Comparison of ENCODE assay signal across 16 mouse cellular contexts in genomic region chr1:53974941-53975340, GRCm38 (mm10).
A peak's percentile ranks its signal among the peaks of the same experiment; 100 is the strongest.
DNase-seq lines count a peak whose midpoint lies in the region; ATAC-seq and TF ChIP-seq lines count a peak whose summit lies in the region.
"Had no signal": no experiment of that assay in that cellular context is flagged by ENCODE, and none has a peak within 500 bp of the region (broad histone marks: within the 10 kb centered on the region; RNA-seq: fewer than 3 reads in every experiment).

No protein-coding gene starts in this region.

- H3K9ac ChIP-seq in heart, embryonic 11.5 days (ENCODE audit: low read depth, low read length): no peak overlapping the region
- no peak overlapping the region for H3K9ac ChIP-seq in lung, embryonic 14.5 days
- H3K9ac ChIP-seq in heart, postnatal 0 days (replicated peaks; ENCODE audit: low read depth, low read length): no peak overlapping the region
- H3K9ac ChIP-seq: embryonic facial prominence, embryonic 13.5 days; neural tube, embryonic 12.5 days had no signal

- no peaks in the 10 kb centered on the region for H3K27me3 ChIP-seq in heart, embryonic 11.5 days (ENCODE audit: control insufficient read depth, insufficient read depth, low read length)
- H3K27me3 ChIP-seq in lung, embryonic 14.5 days (ENCODE audit: insufficient read depth, low read length): no peaks in the 10 kb centered on the region
- H3K27me3 ChIP-seq in heart, postnatal 0 days (ENCODE audit: control insufficient read depth, insufficient read depth, low read length): no peaks in the 10 kb centered on the region
- no peaks in the 10 kb centered on the region for H3K27me3 ChIP-seq in splenic B cell, adult 2 months (ENCODE audit: control insufficient read depth, insufficient read depth, low read length, poor library complexity, severe bottlenecking)
- H3K27me3 ChIP-seq: CH12.LX; embryonic facial prominence, embryonic 13.5 days; neural tube, embryonic 12.5 days had no signal

- H3K4me3 ChIP-seq in heart, embryonic 11.5 days (ENCODE audit: low read depth, low read length): no peak overlapping the region
- H3K4me3 ChIP-seq in lung, embryonic 14.5 days (ENCODE audit: low read depth, low read length): no peak overlapping the region
- H3K4me3 ChIP-seq in heart, postnatal 0 days (ENCODE audit: low read depth, low read length): no peak overlapping the region
- H3K4me3 ChIP-seq: embryonic facial prominence, embryonic 13.5 days; neural tube, embryonic 12.5 days had no signal

- H3K36me3 ChIP-seq in heart, embryonic 11.5 days (ENCODE audit: control insufficient read depth, insufficient read depth, low read length): no peaks in the 10 kb centered on the region
- H3K36me3 ChIP-seq in lung, embryonic 14.5 days (ENCODE audit: insufficient read depth): no peaks in the 10 kb centered on the region
- H3K36me3 ChIP-seq in heart, postnatal 0 days (replicated peaks; ENCODE audit: control insufficient read depth, insufficient read depth, low read length): 0 out of 2 replicates have a peak, but pooled peaks cover under 1% of the 10 kb centered on the region
- no peaks in the 10 kb centered on the region for H3K36me3 ChIP-seq in splenic B cell, adult 2 months (ENCODE audit: control insufficient read depth, insufficient read depth, low read length, poor library complexity, severe bottlenecking)
- H3K36me3 ChIP-seq: embryonic facial prominence, embryonic 13.5 days; neural tube, embryonic 12.5 days had no signal

- WGBS in heart, embryonic 11.5 days (ENCODE audit: insufficient replicate concordance): 62% methylated on average over 4 of the region's 5 CpGs
- 52% methylated on average over 5 of the region's 5 CpGs for WGBS in lung, embryonic 14.5 days
- 42% methylated on average over 5 of the region's 5 CpGs for WGBS in heart, postnatal 0 days

- H3K9me3 ChIP-seq in heart, embryonic 11.5 days (replicated peaks; ENCODE audit: control insufficient read depth, low read length): no peaks in the 10 kb centered on the region
- H3K9me3 ChIP-seq in lung, embryonic 14.5 days (ENCODE audit: low read depth, low read length): no peaks in the 10 kb centered on the region
- no peaks in the 10 kb centered on the region for H3K9me3 ChIP-seq in heart, postnatal 0 days (replicated peaks; ENCODE audit: control insufficient read depth, low read length)
- H3K9me3 ChIP-seq: embryonic facial prominence, embryonic 13.5 days; neural tube, embryonic 12.5 days had no signal

- TF ChIP-seq CTCF in lung, embryonic 14.5 days (IDR thresholded peaks at IDR 0.05; ENCODE audit: low read depth): no peak
- TF ChIP-seq CTCF in heart, postnatal 0 days (IDR thresholded peaks at IDR 0.05; ENCODE audit: low read depth): no peak

- TF ChIP-seq EP300 in heart, postnatal 0 days (IDR thresholded peaks at IDR 0.05; ENCODE audit: low read depth): no peak

- peaks cover 4% of the 10 kb centered on the region; the same call in 1 of the 2 replicates for H3K4me1 ChIP-seq in heart, embryonic 11.5 days (ENCODE audit: control insufficient read depth, insufficient read depth, low read length)
- peaks cover 3% of the 10 kb centered on the region; the same call in 1 of the 2 replicates for H3K4me1 ChIP-seq in lung, embryonic 14.5 days (ENCODE audit: insufficient read depth)
- 0 out of 2 replicates have a peak, but pooled peaks cover 10% of the 10 kb centered on the region for H3K4me1 ChIP-seq in heart, postnatal 0 days (ENCODE audit: control insufficient read depth, insufficient read depth)
- H3K4me1 ChIP-seq: neural tube, embryonic 12.5 days had no signal

- peak; percentile 88 for DNase-seq in heart, adult 11 months
- DNase-seq in lung, embryonic 14.5 days: peak; percentile 23
- no peak for DNase-seq in lung, postnatal 25 days (ENCODE audit: low spot score)
- no peak for DNase-seq in heart, postnatal 0 days (ENCODE audit: low spot score)
- peak; percentile 9 for DNase-seq in splenic B cell, adult 2 months (ENCODE audit: low read depth, low spot score)
- no peak for DNase-seq in ovary, postnatal 36 days (ENCODE audit: low spot score)
- DNase-seq: gastrocnemius, postnatal 25 days; left cerebral cortex, postnatal 4 days; midbrain, embryonic 14.5 days; thymus, postnatal 4 days had no signal

- no peak overlapping the region for H3K4me2 ChIP-seq in heart, embryonic 11.5 days
- H3K4me2 ChIP-seq in lung, embryonic 14.5 days: no peak overlapping the region
- H3K4me2 ChIP-seq in heart, postnatal 0 days (ENCODE audit: low read depth, low read length): no peak overlapping the region
- H3K4me2 ChIP-seq: embryonic facial prominence, embryonic 13.5 days; neural tube, embryonic 12.5 days had no signal

- ATAC-seq in heart, embryonic 11.5 days (replicated peaks; ENCODE audit: insufficient number of reproducible peaks, low FRiP score, low TSS enrichment): no peak
- peak; percentile 50; the same call in 1 of the 2 replicates for ATAC-seq in lung, embryonic 14.5 days (ENCODE audit: insufficient read depth)
- ATAC-seq in heart, postnatal 0 days (ENCODE audit: insufficient read depth, low read depth): peak; percentile 25; the same call in 1 of the 2 replicates
- no peak for ATAC-seq in erythroid progenitor cell, adult 5-6 weeks (replicated peaks; ENCODE audit: low FRiP score, poor library complexity, severe bottlenecking)
- ATAC-seq: forebrain, embryonic 14.5 days had no signal

- no peak overlapping the region for H3K27ac ChIP-seq in heart, embryonic 11.5 days (ENCODE audit: low read depth, low read length)
- no peak overlapping the region for H3K27ac ChIP-seq in lung, embryonic 14.5 days (ENCODE audit: low read depth)
- H3K27ac ChIP-seq in heart, postnatal 0 days (ENCODE audit: low read depth): peak overlapping the region; percentile 55; the same call in 1 of the 2 replicates
- H3K27ac ChIP-seq: embryonic facial prominence, embryonic 13.5 days; neural tube, embryonic 12.5 days had no signal

Comparison
In these comparisons a context has a peak if more than half of its experiments do, and no peak if none do; other contexts are left out.
1. DNase-seq: peak in heart, adult 11 months (single experiment), lung, embryonic 14.5 days (single experiment) and splenic B cell, adult 2 months (single experiment); none in lung, postnatal 25 days (single experiment), heart, postnatal 0 days (single experiment) and ovary, postnatal 36 days (single experiment).
2. ATAC-seq: peak in lung, embryonic 14.5 days (single experiment) and heart, postnatal 0 days (single experiment); none in heart, embryonic 11.5 days (single experiment) and erythroid progenitor cell, adult 5-6 weeks (single experiment).